Comparison of ENCODE assay signal across 26 mouse cellular contexts in genomic region chr13:43221290-43221689, GRCm38 (mm10).
"Had no signal": no experiment of that assay in that cellular context is flagged by ENCODE, and none has a peak within 500 bp of the region (broad histone marks: within the 10 kb centered on the region; RNA-seq: fewer than 3 reads in every experiment).

No protein-coding gene starts in this region.

- H3K9me3 ChIP-seq: heart, embryonic 15.5 days; hindbrain, embryonic 12.5 days; hindbrain, embryonic 15.5 days; intestine, embryonic 15.5 days; limb, embryonic 10.5 days had no signal

- H3K27ac ChIP-seq: gastrocnemius, adult 2 months; heart, embryonic 13.5 days; heart, embryonic 15.5 days; hindbrain, embryonic 10.5 days; hindbrain, embryonic 12.5 days; hindbrain, embryonic 15.5 days; intestine, embryonic 15.5 days; layer of hippocampus, adult 2 months; left cerebral cortex, adult 2 months; limb, embryonic 10.5 days; limb, embryonic 12.5 days had no signal

- H3K4me3 ChIP-seq: gastrocnemius, adult 2 months; heart, embryonic 13.5 days; heart, embryonic 15.5 days; hindbrain, embryonic 10.5 days; hindbrain, embryonic 12.5 days; hindbrain, embryonic 15.5 days; intestine, embryonic 15.5 days; layer of hippocampus, adult 2 months; left cerebral cortex, adult 2 months; limb, embryonic 10.5 days; limb, embryonic 12.5 days had no signal

- H3K4me1 ChIP-seq: intestine, embryonic 15.5 days had no signal

- H3K27me3 ChIP-seq: heart, embryonic 13.5 days; heart, embryonic 15.5 days; hindbrain, embryonic 12.5 days; hindbrain, embryonic 15.5 days; intestine, embryonic 15.5 days; limb, embryonic 12.5 days had no signal

- H3K36me3 ChIP-seq: heart, embryonic 13.5 days; heart, embryonic 15.5 days; hindbrain, embryonic 10.5 days; hindbrain, embryonic 12.5 days; hindbrain, embryonic 15.5 days; intestine, embryonic 15.5 days; limb, embryonic 10.5 days; limb, embryonic 12.5 days had no signal

- H3K9ac ChIP-seq: heart, embryonic 13.5 days; heart, embryonic 15.5 days; hindbrain, embryonic 12.5 days; hindbrain, embryonic 15.5 days; intestine, embryonic 15.5 days; limb, embryonic 12.5 days had no signal

- ATAC-seq: inflammation-experienced regulatory T-cells, adult 6 months; intestine, embryonic 15.5 days; intestine, postnatal 0 days had no signal

- H3K4me2 ChIP-seq: heart, embryonic 11.5 days; heart, embryonic 13.5 days; heart, embryonic 15.5 days; hindbrain, embryonic 12.5 days; hindbrain, embryonic 15.5 days; intestine, embryonic 15.5 days; limb, embryonic 12.5 days; liver, embryonic 11.5 days had no signal

- DNase-seq: gastrocnemius, adult 2 months; gastrocnemius, postnatal 10 days; gastrocnemius, postnatal 25 days; heart, adult 18-20 months; heart, postnatal 14 days; heart, postnatal 4 days; kidney, adult 18-20 months; kidney, adult 8-10 months; kidney, postnatal 10 days; kidney, postnatal 25 days; kidney, postnatal 4 days; liver had no signal
